Mouse (Mus musculus): ENCODE data around the gene Noct.

GRCm38 (mm10) chr3:51249866-51250265 lies 25.6 kb downstream of the Noct start:
- no peak for TF ChIP-seq EP300 (IDR thresholded peaks at IDR 0.05; ENCODE audit: low read depth)
- no peak for TF ChIP-seq CTCF (IDR thresholded peaks at IDR 0.05; ENCODE audit: low read depth)

Data from heart, postnatal 0 days (tissue).